Mouse (Mus musculus) CH12.LX (cell line): ENCODE results near the gene Foxp1. TPM values are rescaled to one million over a fixed set of nuclear protein-coding genes. Genes with fewer than 3 reads are reported as not detected.

Source experiments
- DNase-seq: peaks from one replicate; pipeline ENCODE4 v3.0.0-alpha.2; 2013; ENCODE audit errors: extremely low read depth
- H3K27ac ChIP-seq: 2 replicates; pipeline ENCODE4 v1.5.1; 2012; ENCODE audit warnings: low read depth, mild to moderate bottlenecking, control low read depth, moderate library complexity; ENCODE audit not compliant: insufficient read depth
- H3K27me3 ChIP-seq: replicated peaks from 2 replicates; pipeline ENCODE3; 2012; ENCODE audit warnings: inconsistent platforms
- H3K36me3 ChIP-seq, 2 experiments: replicated peaks in 1 of 2; 2 replicates each; pipeline versions ENCODE3 to v1.6.1; 2012; ENCODE audit warnings: inconsistent platforms in 1 of 2, low read length in 1 of 2, mild to moderate bottlenecking in 1 of 2, mixed read lengths in 1 of 2, moderate library complexity in 1 of 2; ENCODE audit not compliant: control insufficient read depth in 1 of 2, insufficient read depth in 1 of 2
- H3K4me1 ChIP-seq, 2 experiments: 2 replicates each; pipeline ENCODE4 v1.6.1; 2012; ENCODE audit warnings: inconsistent platforms in 1 of 2, moderate library complexity in 1 of 2; ENCODE audit not compliant: insufficient read depth in 2 of 2, control insufficient read depth in 1 of 2
- H3K4me2 ChIP-seq: 2 replicates; pipeline ENCODE4 v1.6.1; 2012; ENCODE audit warnings: low read depth, mild to moderate bottlenecking, control low read depth; ENCODE audit not compliant: poor library complexity, insufficient read depth, severe bottlenecking
- H3K4me3 ChIP-seq, 3 experiments: fragments of 150-350 bp in 1 of 3; sonication (generic) in 1 of 3; replicated peaks in 1 of 3; 2 replicates each; pipeline versions ENCODE3 to v1.5.1; 2011 to 2012; ENCODE audit warnings: low read depth in 2 of 3, low read length in 2 of 3, mild to moderate bottlenecking in 2 of 3, moderate library complexity in 2 of 3, control low read depth in 1 of 3, improper control_type of control experiment in 1 of 3, inconsistent platforms in 1 of 3, mixed read lengths in 1 of 3; ENCODE audit not compliant: poor library complexity in 1 of 3
- H3K79me2 ChIP-seq: replicated peaks from 2 replicates; pipeline ENCODE4 v1.6.1; 2012; ENCODE audit warnings: mild to moderate bottlenecking, moderate library complexity; ENCODE audit not compliant: control insufficient read depth, poor library complexity, insufficient read depth, severe bottlenecking; ENCODE audit errors: extremely low read depth
- H3K9ac ChIP-seq: 2 replicates; pipeline ENCODE4 v1.6.1; 2012; ENCODE audit warnings: low read depth, mild to moderate bottlenecking, control low read depth, moderate library complexity; ENCODE audit not compliant: insufficient read depth
- H3K9me3 ChIP-seq: replicated peaks from 2 replicates; pipeline ENCODE3; 2012; ENCODE audit warnings: low read length, inconsistent platforms, mixed read lengths
- BHLHE40 ChIP-seq: IDR thresholded peaks from 2 replicates; pipeline ENCODE4 v1.6.1; 2011; ENCODE audit warnings: mild to moderate bottlenecking, low read depth, low read length, improper control_type of control experiment
- CHD1 ChIP-seq: IDR thresholded peaks from 2 replicates; pipeline ENCODE4 v1.6.1; 2012; ENCODE audit warnings: low read depth, low read length, improper control_type of control experiment, inconsistent platforms
- CTCF ChIP-seq, 2 experiments: IDR thresholded peaks in 1 of 2; conservative IDR thresholded peaks in 1 of 2; 2 replicates each; pipeline ENCODE4 v1.5.1; 2011 to 2012; ENCODE audit warnings: low read depth in 2 of 2, low read length in 2 of 2, improper control_type of control experiment in 1 of 2, inconsistent platforms in 1 of 2, mild to moderate bottlenecking in 1 of 2, moderate library complexity in 1 of 2
- E2F4 ChIP-seq: IDR thresholded peaks from 2 replicates; pipeline ENCODE4 v1.6.1; 2011; ENCODE audit warnings: low read depth, low read length, improper control_type of control experiment; ENCODE audit not compliant: insufficient replicate concordance
- ELF1 ChIP-seq: IDR thresholded peaks from 2 replicates; pipeline ENCODE4 v1.6.1; 2014; ENCODE audit warnings: low read depth, mild to moderate bottlenecking, inconsistent platforms, low read length, improper control_type of control experiment
- EP300 ChIP-seq: IDR thresholded peaks from 2 replicates; pipeline ENCODE4 v1.6.1; 2011; ENCODE audit warnings: low read length, improper control_type of control experiment
- GABPA ChIP-seq: IDR thresholded peaks from 2 replicates; pipeline ENCODE4 v1.6.1; 2012; ENCODE audit warnings: low read depth, low read length, improper control_type of control experiment, inconsistent platforms; ENCODE audit not compliant: insufficient replicate concordance
- HCFC1 ChIP-seq: IDR thresholded peaks from 2 replicates; pipeline ENCODE4 v1.6.1; 2012; ENCODE audit warnings: low read depth, mild to moderate bottlenecking, inconsistent platforms, low read length, improper control_type of control experiment
- JUN ChIP-seq: IDR thresholded peaks from 2 replicates; pipeline ENCODE4 v1.6.1; 2011; ENCODE audit warnings: low read depth, mild to moderate bottlenecking, low read length, improper control_type of control experiment, moderate library complexity; ENCODE audit not compliant: insufficient read depth
- KAT2A ChIP-seq: IDR thresholded peaks from 2 replicates; pipeline ENCODE4 v1.6.1; 2012; ENCODE audit warnings: low read length, improper control_type of control experiment, inconsistent platforms; ENCODE audit not compliant: insufficient replicate concordance
- MAFK ChIP-seq: IDR thresholded peaks from 2 replicates; pipeline ENCODE4 v1.6.1; 2011; ENCODE audit warnings: low read length, improper control_type of control experiment; ENCODE audit not compliant: insufficient replicate concordance
- MAX ChIP-seq: IDR thresholded peaks from 2 replicates; pipeline ENCODE4 v1.6.1; 2011; ENCODE audit warnings: low read length, improper control_type of control experiment
- MAZ ChIP-seq: IDR thresholded peaks from 2 replicates; pipeline ENCODE4 v1.6.1; 2012; ENCODE audit warnings: low read depth, mild to moderate bottlenecking, inconsistent platforms, low read length, improper control_type of control experiment, moderate library complexity
- MXI1 ChIP-seq: IDR thresholded peaks from 2 replicates; pipeline ENCODE4 v1.6.1; 2011; ENCODE audit warnings: mild to moderate bottlenecking, low read depth, low read length, improper control_type of control experiment
- NELFE ChIP-seq: IDR thresholded peaks from 2 replicates; pipeline ENCODE4 v1.6.1; 2011; ENCODE audit warnings: low read depth, low read length, improper control_type of control experiment
- POLR2A ChIP-seq: IDR thresholded peaks from 2 replicates; pipeline ENCODE4 v1.6.1; 2011; ENCODE audit warnings: low read depth, mild to moderate bottlenecking, improper control_type of control experiment, low read length
- POLR2AphosphoS2 ChIP-seq: IDR thresholded peaks from 2 replicates; pipeline ENCODE4 v1.6.1; 2011; ENCODE audit warnings: low read depth, low read length, improper control_type of control experiment
- RAD21 ChIP-seq: IDR thresholded peaks from 2 replicates; pipeline ENCODE4 v1.6.1; 2011; ENCODE audit warnings: low read depth, mild to moderate bottlenecking, low read length, improper control_type of control experiment, moderate library complexity
- RCOR1 ChIP-seq: conservative IDR thresholded peaks from 2 replicates; pipeline ENCODE4 v1.6.1; 2012; ENCODE audit warnings: low read depth, mild to moderate bottlenecking, inconsistent platforms, low read length, improper control_type of control experiment
- SIN3A ChIP-seq: IDR thresholded peaks from 2 replicates; pipeline ENCODE4 v1.6.1; 2012; ENCODE audit warnings: low read length, improper control_type of control experiment, inconsistent platforms
- TCF12 ChIP-seq: IDR thresholded peaks from 2 replicates; pipeline ENCODE4 v1.6.1; 2014; ENCODE audit warnings: low read depth, mild to moderate bottlenecking, inconsistent platforms, low read length, improper control_type of control experiment
- UBTF ChIP-seq: IDR thresholded peaks from 2 replicates; pipeline ENCODE4 v1.6.1; 2012; ENCODE audit warnings: low read depth, mild to moderate bottlenecking, inconsistent platforms, low read length, improper control_type of control experiment, moderate library complexity
- USF1 ChIP-seq: IDR thresholded peaks from 2 replicates; pipeline ENCODE4 v1.6.1; 2014; ENCODE audit warnings: low read depth, mild to moderate bottlenecking, inconsistent platforms, low read length, improper control_type of control experiment
- USF2 ChIP-seq: conservative IDR thresholded peaks from 2 replicates; pipeline ENCODE4 v1.6.1; 2011; ENCODE audit warnings: low read depth, low read length, improper control_type of control experiment
- ZC3H11A ChIP-seq: IDR thresholded peaks from 2 replicates; pipeline ENCODE4 v1.6.1; 2012; ENCODE audit warnings: low read depth, mild to moderate bottlenecking, inconsistent platforms, low read length, improper control_type of control experiment
- ZKSCAN1 ChIP-seq: IDR thresholded peaks from 2 replicates; pipeline ENCODE4 v1.6.1; 2012; ENCODE audit warnings: low read depth, inconsistent platforms, low read length, improper control_type of control experiment, borderline replicate concordance
- ZMIZ1 ChIP-seq: IDR thresholded peaks from 2 replicates; pipeline ENCODE4 v1.6.1; 2012; ENCODE audit warnings: low read depth, mild to moderate bottlenecking, inconsistent platforms, low read length, improper control_type of control experiment
- dilution Hi-C: fragments of 300-500 bp; cut with MboI; formaldehyde crosslinking; loops from 2 replicates; pipeline ENCODE4 v1.14.3; 2020; ENCODE audit warnings: low sequenced_read_pairs; ENCODE audit not compliant: extremely low pct_unique_long_range_greater_than_20kb, extremely low pct_ligation_motif_present
- in situ Hi-C: fragments of 300-500 bp; cut with MboI; formaldehyde crosslinking; loops from 3 replicates; pipeline ENCODE4 v1.14.3; 2019; ENCODE audit warnings: low sequenced_read_pairs, low pct_ligation_motif_present, low pct_unique_long_range_greater_than_20kb, mixed read lengths
- polyA plus RNA-seq: library from polyadenylated mRNA; unstranded; fragments of >175 nt; gene quantifications from 2 replicates; pipeline ENCODE4 v1.2.1, GENCODE M21; 2012; ENCODE audit warnings: low read depth; ENCODE audit not compliant: insufficient read length
- total RNA-seq, 2 experiments: library from RNA; depleted of rRNA; stranded (reverse); fragments of 300-350 nt in 1 of 2; fragments of >200 nt in 1 of 2; gene quantifications; 2 replicates each; pipeline ENCODE4 v1.2.3; 2012 to 2014

The Foxp1 gene
- total and polyA plus RNA-seq, 3 experiments: 66.5 to 105 (median 87.4) TPM

DNA sequence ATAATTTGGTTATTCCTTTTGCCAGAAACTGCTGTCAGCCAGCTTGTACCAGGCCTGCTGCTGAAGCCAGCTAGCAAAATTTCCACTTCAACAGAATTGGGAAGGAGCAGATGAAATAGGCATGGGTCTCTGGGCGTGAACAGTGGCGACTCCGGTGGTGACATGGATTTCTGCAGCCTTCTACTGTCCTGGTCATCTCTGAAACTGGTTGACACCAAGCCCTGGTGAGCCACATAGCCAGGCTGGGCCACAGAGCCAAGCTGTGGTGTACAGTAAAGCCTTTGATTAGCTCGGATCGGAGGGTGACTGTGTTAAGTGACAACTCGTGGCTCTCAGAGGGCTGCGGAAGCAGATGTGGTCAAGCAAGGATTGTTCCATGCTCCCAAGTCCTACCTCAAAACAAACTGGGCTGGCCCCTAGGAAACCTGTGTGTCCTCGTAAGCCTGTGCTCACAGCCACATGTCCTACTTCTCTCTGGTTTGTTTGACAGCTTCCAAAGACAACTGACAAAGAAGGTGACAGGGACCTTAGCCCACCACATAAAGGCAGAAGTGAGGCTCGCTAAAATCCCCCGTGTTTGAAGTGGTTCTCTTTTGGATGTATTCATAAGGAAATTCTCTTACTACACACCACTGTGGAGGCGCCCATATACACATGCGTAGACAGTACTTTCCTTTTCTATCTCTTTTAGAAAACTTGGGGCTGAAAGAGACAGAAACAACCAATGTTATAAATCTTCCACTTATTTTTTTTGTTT lies 36.5 kb downstream of the Foxp1 start:
- H3K9ac ChIP-seq: peak overlapping the region; percentile 27
- peak overlapping the region; percentile 75 for H3K4me2 ChIP-seq
- H3K27me3 ChIP-seq: no peaks in the 10 kb centered on the region
- H3K9me3 ChIP-seq: no peaks in the 10 kb centered on the region
- in situ Hi-C loops (no loop called here), dilution Hi-C loops (no loop called here)
- no peak for TF ChIP-seq USF2
- peak; percentile 14 for TF ChIP-seq RAD21
- peak; percentile 15; the same call in 1 of the 2 replicates for TF ChIP-seq MAX
- peak in 1 of 2 experiments; percentile 34; a peak in 2 of 4 replicates for TF ChIP-seq CTCF (conservative IDR thresholded peaks at IDR 0.05 in 1 of 2, IDR thresholded peaks at IDR 0.05 in 1 of 2; ENCODE audit: low read depth in 2 of 2, low read length in 2 of 2)
- no peak for TF ChIP-seq ZMIZ1
- TF ChIP-seq BHLHE40: peak; percentile 40
- TF ChIP-seq RCOR1: 0 out of 2 replicates have a peak, but pooled peaks have one; percentile 44
- 0 out of 2 replicates have a peak, but pooled peaks have one; percentile 28 for TF ChIP-seq SIN3A
- peak; percentile 44; the same call in 1 of the 2 replicates for TF ChIP-seq NELFE
- peak; percentile 63 for TF ChIP-seq MXI1
- TF ChIP-seq USF1: no peak
- H3K79me2 ChIP-seq: no peaks in the 10 kb centered on the region
- H3K36me3 ChIP-seq: no peaks in the 10 kb centered on the region
- peak overlapping the region in 1 of 3 experiments; percentile 42 for H3K4me3 ChIP-seq
- DNase-seq: peak; percentile 21
- H3K27ac ChIP-seq: peak overlapping the region; percentile 91
- H3K4me1 ChIP-seq: peaks cover 22 to 47% of the 10 kb centered on the region in 2 experiments

DNA sequence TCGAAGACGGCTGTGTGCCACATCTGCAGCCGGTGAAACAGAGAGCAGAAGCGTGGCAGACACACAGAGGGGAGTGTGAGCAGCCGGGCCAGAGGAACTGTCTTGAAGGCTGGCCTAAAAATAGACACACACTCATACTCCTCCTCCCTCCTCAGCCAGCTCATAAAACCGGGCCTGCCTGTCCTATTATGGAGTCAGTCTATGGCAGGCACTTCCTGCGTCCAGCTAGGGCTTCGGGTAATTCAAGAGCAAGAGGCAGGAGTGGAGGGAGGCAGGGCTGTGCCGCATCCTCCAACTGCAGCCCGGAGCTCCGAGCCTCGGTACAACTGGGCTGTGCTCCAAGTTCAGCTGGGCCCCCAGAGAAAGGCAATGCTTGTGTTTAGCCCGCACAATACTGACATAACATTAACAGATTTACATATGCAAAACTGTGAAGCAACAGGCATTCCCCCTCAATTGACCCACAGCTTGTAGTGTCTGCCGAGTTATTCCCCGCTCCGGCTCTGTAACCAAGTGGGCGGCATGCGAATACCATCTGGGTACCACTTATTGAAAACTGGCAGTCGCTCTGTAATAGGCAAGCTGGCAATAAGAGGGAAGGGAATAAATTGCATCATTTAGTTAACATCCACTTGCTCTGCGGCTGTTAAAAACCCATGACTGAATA lies 37.2 kb downstream of the Foxp1 start:
- H3K9me3 ChIP-seq: no peaks in the 10 kb centered on the region
- peak overlapping the region; percentile 91 for H3K27ac ChIP-seq
- H3K27me3 ChIP-seq: no peaks in the 10 kb centered on the region
- dilution Hi-C loops (no loop called here), in situ Hi-C loops (no loop called here)
- H3K9ac ChIP-seq: peak overlapping the region; percentile 28
- peak; percentile 90 for DNase-seq
- no peaks in the 10 kb centered on the region for H3K36me3 ChIP-seq
- H3K79me2 ChIP-seq: no peaks in the 10 kb centered on the region
- peaks cover 18 to 40% of the 10 kb centered on the region in 2 experiments for H3K4me1 ChIP-seq
- H3K4me3 ChIP-seq: peak overlapping the region; percentile 32 to 54 (median 42)
- peak overlapping the region; percentile 75 for H3K4me2 ChIP-seq
- TF ChIP-seq MAZ (no peak; the same call in 1 of the 2 replicates), E2F4 (no peak), RAD21 (no peak; the same call in 1 of the 2 replicates), HCFC1 (peak; percentile 12; the same call in 1 of the 2 replicates), MAX (peak; percentile 49), ZKSCAN1 (no peak), CHD1 (no peak), RCOR1 (no peak; the same call in 1 of the 2 replicates), ELF1 (peak; percentile 56; the same call in 1 of the 2 replicates), MXI1 (no peak; the same call in 1 of the 2 replicates), EP300 (peak; percentile 40; the same call in 1 of the 2 replicates), POLR2A (peak; percentile 69), CTCF (conservative IDR thresholded peaks at IDR 0.05 in 1 of 2, IDR thresholded peaks at IDR 0.05 in 1 of 2; ENCODE audit: low read depth in 2 of 2, low read length in 2 of 2) (no peak), POLR2AphosphoS2 (no peak; the same call in 1 of the 2 replicates), ZMIZ1 (no peak), MAFK (peak; percentile 26; the same call in 1 of the 2 replicates), UBTF (no peak; the same call in 1 of the 2 replicates), JUN (no peak), USF1 (no peak), KAT2A (0 out of 2 replicates have a peak, but pooled peaks have one; percentile 15), ZC3H11A (no peak), USF2 (no peak), TCF12 (peak; percentile 74), GABPA (no peak)
